Mouse (Mus musculus): ENCODE measurements at regions not wholly inside any gene's neighbourhood (a gene's known extent, or its start where the extent isn't known, plus 50 kb on each side); places are given as distances from the start of the nearest gene placed in this dataset.
A peak's percentile ranks its signal among the peaks of the same experiment; 100 is the strongest.

DNA sequence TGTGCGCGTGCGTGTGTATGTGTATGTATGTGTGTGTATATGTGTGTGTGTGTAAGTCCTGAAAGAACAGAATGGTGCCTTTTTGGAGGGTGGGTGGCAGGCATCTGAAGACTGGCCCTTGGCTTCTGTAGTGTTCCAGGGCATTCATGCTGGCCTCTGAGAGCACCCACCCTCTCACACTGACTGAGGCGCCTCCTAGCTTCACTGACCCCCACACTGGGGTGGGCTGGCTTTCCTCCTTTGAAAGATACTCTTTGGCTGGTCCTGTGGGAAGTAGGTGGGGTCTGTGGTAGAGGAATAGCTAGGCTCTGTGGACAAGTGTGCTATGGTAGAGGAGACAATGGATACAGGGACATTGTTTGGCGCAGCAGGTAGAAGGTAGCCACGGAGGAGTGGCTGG lies 91.5 kb downstream of the Cstad start:
- WGBS (ENCODE audit: insufficient replicate concordance), result 72% methylated on average over 6 of the region's 6 CpGs
- Histone ChIP-seq H3K4me3 (ENCODE audit: insufficient read depth in 1 of 2, low read depth in 2 of 2, low read length in 2 of 2) (no peak overlapping the region), H3K27ac (no peak overlapping the region), H3K27me3 (ENCODE audit: control insufficient read depth, insufficient read depth, low read length) (no peaks in the 10 kb centered on the region; the same call in 1 of the 2 replicates), H3K9me3 (ENCODE audit: control insufficient read depth, low read length) (no peaks in the 10 kb centered on the region), H3K36me3 (replicated peaks; ENCODE audit: control insufficient read depth, insufficient read depth, low read depth) (no peaks in the 10 kb centered on the region), H3K4me2 (ENCODE audit: low read depth) (no peak overlapping the region), H3K9ac (replicated peaks) (no peak overlapping the region), H3K4me1 (replicated peaks; ENCODE audit: control insufficient read depth in 2 of 2, insufficient read depth in 2 of 2, low read length in 1 of 2) (peaks cover 0 to 8% of the 10 kb centered on the region in 2 experiments; a peak in 1 of 4 replicates)
- TF ChIP-seq EP300 (IDR thresholded peaks at IDR 0.05; ENCODE audit: low read depth) (no peak), CTCF (IDR thresholded peaks at IDR 0.05; ENCODE audit: low read depth) (no peak)
- ATAC-seq (ENCODE audit: insufficient read depth), result no peak
- DNase-seq (ENCODE audit: low read depth in 3 of 3, low spot score in 3 of 3), result no peak

DNA sequence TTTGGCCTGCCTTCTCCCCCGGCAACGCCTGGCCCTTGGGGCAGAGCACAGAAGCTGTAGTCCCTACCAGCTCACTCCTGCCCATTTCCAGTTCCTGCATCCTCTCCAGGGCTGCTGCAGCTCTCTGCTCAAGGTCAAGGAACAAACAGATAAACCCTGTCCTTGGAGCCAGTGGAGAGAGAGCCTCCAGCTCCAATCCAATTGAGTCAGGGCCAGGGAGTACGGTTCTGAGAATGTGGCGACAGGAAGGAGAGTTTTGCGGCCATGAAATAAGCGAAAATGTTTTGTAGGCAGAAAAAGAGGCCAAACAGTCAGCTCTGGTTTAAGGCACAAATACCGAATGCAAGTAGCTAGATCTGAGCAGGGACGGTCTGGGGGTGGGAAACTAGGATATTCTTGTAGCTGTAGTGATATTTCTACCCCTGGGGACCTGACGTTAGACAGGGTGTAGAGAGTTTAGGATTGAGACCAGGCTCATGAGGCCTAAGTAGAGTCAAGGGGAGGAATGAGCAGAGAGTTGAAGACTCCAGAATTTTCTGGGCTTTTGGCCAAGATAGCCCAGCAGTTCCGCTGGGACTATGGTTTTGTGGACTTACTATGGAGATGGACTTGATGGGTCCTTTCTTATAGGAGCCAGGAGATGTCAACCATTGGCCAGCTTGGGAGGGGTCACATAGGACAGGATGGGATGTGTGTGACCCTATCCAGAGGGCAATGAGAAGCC lies 90.5 kb downstream of the Cstad start:
- Histone ChIP-seq H3K4me2 (ENCODE audit: low read depth) (no peak overlapping the region), H3K9me3 (ENCODE audit: control insufficient read depth, low read length) (no peaks in the 10 kb centered on the region), H3K27ac (no peak overlapping the region), H3K4me3 (ENCODE audit: insufficient read depth in 1 of 2, low read depth in 2 of 2, low read length in 2 of 2) (no peak overlapping the region), H3K36me3 (replicated peaks; ENCODE audit: control insufficient read depth, insufficient read depth, low read depth) (no peaks in the 10 kb centered on the region), H3K9ac (replicated peaks) (no peak overlapping the region), H3K4me1 (replicated peaks; ENCODE audit: control insufficient read depth in 2 of 2, insufficient read depth in 2 of 2, low read length in 1 of 2) (peaks cover 0 to 4% of the 10 kb centered on the region in 2 experiments; a peak in 1 of 4 replicates), H3K27me3 (ENCODE audit: control insufficient read depth, insufficient read depth, low read length) (no peaks in the 10 kb centered on the region)
- ATAC-seq (ENCODE audit: insufficient read depth) (peak; percentile 11; the same call in 1 of the 2 replicates), DNase-seq (ENCODE audit: low read depth in 3 of 3, low spot score in 3 of 3) (no peak)
- WGBS (ENCODE audit: insufficient replicate concordance), result 61% methylated on average over 10 of the region's 10 CpGs
- TF ChIP-seq CTCF (IDR thresholded peaks at IDR 0.05; ENCODE audit: low read depth) (no peak), EP300 (IDR thresholded peaks at IDR 0.05; ENCODE audit: low read depth) (no peak)

DNA sequence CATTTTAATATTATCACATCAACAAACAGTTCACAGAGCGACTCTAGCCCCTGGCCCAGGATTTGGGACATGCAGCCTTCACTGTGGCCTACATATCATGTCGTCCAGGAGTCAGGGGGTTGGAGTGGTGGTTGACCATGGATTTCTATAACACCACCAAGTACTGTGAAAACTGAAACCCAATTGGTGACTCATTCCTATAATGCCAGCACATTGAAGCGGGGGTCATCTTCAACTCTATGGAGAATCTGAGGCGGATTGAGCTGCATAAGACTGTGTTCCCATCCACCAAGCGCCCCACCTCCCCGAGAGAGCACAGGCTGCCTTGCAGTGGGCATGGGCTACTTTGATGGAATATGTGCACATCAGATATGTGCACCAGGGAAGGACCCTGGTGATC lies 89.6 kb downstream of the Cstad start:
- no peak for TF ChIP-seq CTCF (IDR thresholded peaks at IDR 0.05; ENCODE audit: low read depth)
- TF ChIP-seq EP300 (IDR thresholded peaks at IDR 0.05; ENCODE audit: low read depth), result no peak
- Histone ChIP-seq H3K9me3 (ENCODE audit: control insufficient read depth, low read length) (no peaks in the 10 kb centered on the region), H3K36me3 (replicated peaks; ENCODE audit: control insufficient read depth, insufficient read depth, low read depth) (no peaks in the 10 kb centered on the region), H3K27me3 (ENCODE audit: control insufficient read depth, insufficient read depth, low read length) (no peaks in the 10 kb centered on the region), H3K4me2 (ENCODE audit: low read depth) (no peak overlapping the region), H3K9ac (replicated peaks) (no peak overlapping the region), H3K4me1 (replicated peaks; ENCODE audit: control insufficient read depth in 2 of 2, insufficient read depth in 2 of 2, low read length in 1 of 2) (peaks cover 0 to 2% of the 10 kb centered on the region in 2 experiments; a peak in 1 of 4 replicates), H3K4me3 (ENCODE audit: insufficient read depth in 1 of 2, low read depth in 2 of 2, low read length in 2 of 2) (no peak overlapping the region), H3K27ac (no peak overlapping the region)
- no peak for DNase-seq (ENCODE audit: low read depth in 3 of 3, low spot score in 3 of 3)
- 64% methylated on average over 6 of the region's 6 CpGs for WGBS (ENCODE audit: insufficient replicate concordance)
- ATAC-seq (ENCODE audit: insufficient read depth), result no peak

DNA sequence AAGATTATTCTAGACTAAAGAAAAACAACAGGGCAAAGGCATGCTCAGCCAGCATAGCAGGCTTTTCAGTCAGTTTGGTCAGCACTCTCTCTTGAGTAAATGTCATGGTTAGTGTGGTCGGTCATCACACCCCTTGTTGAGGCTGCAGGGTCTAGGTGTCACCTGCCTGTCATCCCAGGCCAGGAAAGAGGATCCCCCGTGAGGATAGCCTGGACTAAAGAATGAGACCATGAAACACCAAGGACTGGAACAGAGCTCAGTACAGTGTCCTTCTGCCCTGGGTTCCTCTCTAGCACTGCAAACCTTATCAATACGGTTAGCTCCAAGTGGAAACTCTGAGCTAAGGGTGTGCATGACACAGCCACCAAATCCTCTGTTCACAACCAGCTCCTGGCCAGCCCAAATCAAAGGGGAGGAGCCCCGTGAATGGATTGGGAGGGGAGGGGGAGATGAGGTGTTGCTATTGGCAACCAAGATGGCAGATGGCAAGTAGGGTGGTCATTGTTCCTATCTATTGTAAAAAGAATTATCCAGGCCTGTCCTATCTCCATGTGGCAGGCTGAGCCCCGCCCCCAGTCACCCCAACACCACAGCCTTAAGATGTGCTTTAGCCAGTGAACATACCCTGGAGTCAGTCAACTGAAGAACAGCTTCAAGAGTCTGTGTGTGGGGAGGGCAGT lies 87.4 kb downstream of the Cstad start:
- TF ChIP-seq EP300 (IDR thresholded peaks at IDR 0.05; ENCODE audit: low read depth) (no peak), CTCF (IDR thresholded peaks at IDR 0.05; ENCODE audit: low read depth) (no peak)
- DNase-seq (ENCODE audit: low read depth in 3 of 3, low spot score in 3 of 3), result no peak
- WGBS (ENCODE audit: insufficient replicate concordance), result 42% methylated on average over 5 of the region's 5 CpGs
- Histone ChIP-seq H3K4me3 (ENCODE audit: insufficient read depth in 1 of 2, low read depth in 2 of 2, low read length in 2 of 2) (no peak overlapping the region), H3K9me3 (ENCODE audit: control insufficient read depth, low read length) (no peaks in the 10 kb centered on the region), H3K4me2 (ENCODE audit: low read depth) (no peak overlapping the region), H3K9ac (replicated peaks) (no peak overlapping the region), H3K4me1 (replicated peaks; ENCODE audit: control insufficient read depth in 2 of 2, insufficient read depth in 2 of 2, low read length in 1 of 2) (peaks cover 0 to 7% of the 10 kb centered on the region in 2 experiments; a peak in 2 of 4 replicates), H3K27ac (no peak overlapping the region), H3K36me3 (replicated peaks; ENCODE audit: control insufficient read depth, insufficient read depth, low read depth) (no peaks in the 10 kb centered on the region), H3K27me3 (ENCODE audit: control insufficient read depth, insufficient read depth, low read length) (peaks cover 3% of the 10 kb centered on the region; the same call in 1 of the 2 replicates)
- no peak; the same call in 1 of the 2 replicates for ATAC-seq (ENCODE audit: insufficient read depth)

DNA sequence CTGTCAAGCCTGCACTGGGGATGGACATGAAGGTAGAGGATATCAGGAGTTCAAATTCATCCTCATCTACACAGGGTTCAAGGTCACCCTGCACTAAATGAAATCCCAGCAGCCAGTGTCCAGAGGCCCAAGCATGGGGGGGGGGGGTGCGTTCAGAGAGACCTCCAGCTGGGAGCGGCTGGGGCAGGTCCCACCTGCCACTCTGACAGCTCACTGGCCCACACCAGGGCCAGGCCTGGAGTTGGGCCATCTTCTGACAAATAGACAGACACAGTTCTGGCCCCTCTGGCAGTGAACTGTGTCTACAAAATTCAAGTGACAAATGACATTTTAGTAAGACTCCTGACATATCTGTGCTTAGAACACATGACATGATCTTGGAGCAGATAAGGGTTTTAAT lies 86.8 kb downstream of the Cstad start:
- WGBS (ENCODE audit: insufficient replicate concordance), result 74% methylated on average over 2 of the region's 2 CpGs
- Histone ChIP-seq H3K4me3 (ENCODE audit: insufficient read depth in 1 of 2, low read depth in 2 of 2, low read length in 2 of 2) (no peak overlapping the region), H3K9me3 (ENCODE audit: control insufficient read depth, low read length) (no peaks in the 10 kb centered on the region), H3K36me3 (replicated peaks; ENCODE audit: control insufficient read depth, insufficient read depth, low read depth) (no peaks in the 10 kb centered on the region), H3K9ac (replicated peaks) (no peak overlapping the region), H3K27ac (no peak overlapping the region), H3K4me2 (ENCODE audit: low read depth) (no peak overlapping the region), H3K4me1 (replicated peaks; ENCODE audit: control insufficient read depth in 2 of 2, insufficient read depth in 2 of 2, low read length in 1 of 2) (peaks cover 0 to 9% of the 10 kb centered on the region in 2 experiments; a peak in 2 of 4 replicates), H3K27me3 (ENCODE audit: control insufficient read depth, insufficient read depth, low read length) (peaks cover 5% of the 10 kb centered on the region)
- DNase-seq (ENCODE audit: low read depth in 3 of 3, low spot score in 3 of 3) (no peak), ATAC-seq (ENCODE audit: insufficient read depth) (no peak)
- no peak for TF ChIP-seq EP300 (IDR thresholded peaks at IDR 0.05; ENCODE audit: low read depth)
- TF ChIP-seq CTCF (IDR thresholded peaks at IDR 0.05; ENCODE audit: low read depth), result no peak
